Mouse (Mus musculus) natural killer cell, adult 2 months (primary cell): ENCODE measurements around the gene Trpt1.
A peak's percentile ranks its signal among the peaks of the same experiment; 100 is the strongest.
"Not testable (repeated sequence)": the region's sequence is repeated elsewhere in the genome, so short reads cannot be mapped to it uniquely, and the experiment has no call there.

Experiments
- DNase-seq, 2 experiments: peaks; one replicate each; pipeline ENCODE4 v3.0.0; 2022; ENCODE audit warnings: low spot score in 2 of 2

Trpt1 gene

DNA sequence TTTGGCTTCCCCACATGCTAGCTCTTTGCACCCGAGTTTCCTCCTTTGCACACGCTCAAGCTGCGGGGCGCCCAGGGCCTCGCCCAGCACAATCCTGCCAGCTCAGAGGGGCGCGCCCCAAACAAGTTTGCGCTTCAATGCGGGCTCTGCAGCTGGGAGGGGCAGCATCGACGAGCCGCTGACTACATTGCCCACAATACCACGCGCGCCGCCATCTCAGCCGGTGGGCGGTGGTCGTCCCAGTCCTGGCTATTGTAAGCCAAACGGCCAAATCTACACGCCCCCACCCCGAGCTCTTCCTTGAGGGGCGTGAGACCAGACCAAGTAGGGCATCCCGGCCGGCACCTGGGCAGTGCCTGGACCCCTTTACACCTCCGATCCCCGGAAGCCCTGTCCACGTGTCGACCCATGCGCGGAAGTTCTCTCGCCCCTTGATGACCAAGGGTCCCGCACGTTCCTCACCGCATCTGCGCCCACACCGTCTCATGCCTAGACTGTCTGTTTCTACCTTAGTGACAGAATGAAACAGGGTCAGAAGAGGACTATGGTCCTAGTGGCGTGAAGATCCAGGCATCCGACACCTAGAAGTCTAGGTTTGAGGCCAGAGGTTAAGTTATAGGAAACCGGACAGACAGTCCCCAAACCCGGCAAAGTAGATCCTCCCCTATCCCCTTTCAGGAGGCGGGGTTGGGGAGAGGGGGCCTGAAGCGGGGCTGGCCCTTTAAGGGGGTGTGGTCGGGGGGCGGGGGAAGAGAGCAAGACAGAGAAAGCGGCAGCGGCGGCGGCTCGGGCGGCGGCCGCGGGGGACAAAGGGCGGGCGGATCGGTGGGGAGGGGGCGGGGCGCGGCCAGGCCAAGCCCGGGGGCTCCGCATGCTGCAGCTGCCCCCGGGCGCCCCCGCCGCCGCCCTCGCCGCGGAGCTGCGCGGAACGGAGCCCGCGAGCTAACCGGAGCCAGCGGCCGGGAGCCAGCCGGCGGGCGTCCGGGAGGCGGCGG, 21.4 kb upstream of the Trpt1 start, which contains the start of gene Ppp1r14b:
Gene Ppp1r14b (plus strand): TSS at position 758 of the 995 bp plus-strand sequence.
- peak; percentile 55 to 75 for DNase-seq

DNA sequence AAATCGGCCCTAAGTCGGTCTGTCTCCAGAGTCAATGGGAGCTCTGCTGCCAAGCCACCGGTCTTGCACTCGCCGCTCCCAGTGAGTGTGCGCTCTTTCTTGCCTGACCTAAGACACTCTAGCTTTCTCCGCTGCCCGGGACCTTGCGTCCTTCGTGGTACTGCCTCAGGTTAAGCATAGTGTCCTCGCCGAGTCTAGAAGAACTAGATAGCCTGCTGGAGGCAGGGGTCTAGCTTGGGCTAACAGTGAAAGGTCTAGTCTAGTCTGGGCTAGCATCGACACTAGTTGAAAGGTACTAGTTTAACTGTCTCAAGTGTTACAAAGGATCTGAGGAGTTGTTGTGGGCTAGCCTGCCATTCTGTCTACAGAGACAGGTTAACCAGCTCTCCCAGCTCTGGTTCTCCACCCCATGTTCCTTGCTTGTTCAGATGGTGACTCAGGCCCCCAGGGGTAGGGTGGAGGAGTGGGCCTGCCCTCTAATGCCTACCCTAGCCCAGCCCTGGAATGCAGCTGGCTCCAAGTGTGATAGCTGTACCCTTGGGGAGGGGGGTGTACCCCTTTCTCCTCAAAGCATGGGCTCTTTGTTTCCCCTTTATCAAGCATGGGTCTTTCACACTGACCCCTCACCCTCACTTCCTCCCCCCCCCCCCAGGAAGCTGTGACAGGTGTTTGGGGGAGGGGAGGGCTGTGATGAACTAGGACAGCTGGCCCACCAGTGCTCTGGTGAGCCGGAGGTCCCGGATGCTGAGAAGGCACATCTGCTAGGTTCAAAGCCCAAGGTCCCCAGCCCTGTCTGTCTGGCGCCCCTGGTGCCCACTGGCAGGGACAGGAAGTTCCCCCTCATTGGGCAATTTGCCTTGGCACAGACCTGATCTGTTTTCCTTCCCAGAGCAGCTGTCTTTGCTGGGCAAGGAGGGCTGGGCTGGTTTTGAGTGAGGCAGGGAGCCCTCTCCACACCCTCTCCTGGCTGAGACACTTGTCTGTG, 20.1 kb upstream of the Trpt1 start, which contains the start of gene Plcb3:
Gene Plcb3 (minus strand): TSS at position 934 of the 985 bp plus-strand sequence.
- peak; percentile 41 to 56 for DNase-seq

DNA sequence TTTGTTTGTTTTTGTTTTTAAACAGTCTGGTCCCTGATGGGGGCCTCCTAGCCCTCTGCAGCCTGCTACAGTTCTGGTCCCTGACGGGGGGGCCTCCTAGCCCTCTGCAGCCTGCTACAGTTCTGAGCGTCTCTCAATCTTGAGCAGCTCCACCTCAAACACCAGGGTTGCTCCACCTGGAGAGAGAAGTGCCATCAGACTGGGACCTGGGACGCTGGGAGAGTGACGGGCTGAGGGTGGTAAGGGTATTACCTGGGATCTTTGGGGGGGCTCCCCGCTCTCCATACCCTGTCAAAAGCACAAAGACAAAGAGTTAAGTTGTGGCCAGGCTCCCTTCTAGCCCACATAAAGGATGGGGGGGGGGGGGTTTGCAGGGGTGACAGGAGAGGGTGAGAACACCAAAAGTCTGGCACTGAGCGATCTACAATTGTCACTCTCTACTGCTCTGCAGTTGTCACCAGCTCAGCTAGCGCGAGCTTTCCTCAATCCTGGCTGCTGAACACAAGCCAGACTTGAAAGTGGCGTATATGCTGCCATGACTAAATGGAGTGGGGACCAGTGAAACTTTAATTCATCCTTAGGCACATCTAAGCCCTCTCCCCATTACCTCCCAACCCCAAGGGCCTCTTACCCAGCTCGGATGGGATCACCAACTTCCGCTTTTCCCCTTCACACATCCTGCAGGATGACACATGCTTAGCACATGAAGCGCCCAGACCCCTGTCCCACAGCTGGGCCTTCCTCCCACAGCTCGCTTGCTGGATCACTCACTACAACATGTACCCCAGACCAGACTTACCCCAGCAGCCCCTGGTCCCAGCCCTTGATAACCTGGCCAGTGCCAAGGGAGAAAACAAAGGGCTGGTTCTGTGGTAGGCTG, 17.9 kb upstream of the Trpt1 start:
- no peak for DNase-seq

DNA sequence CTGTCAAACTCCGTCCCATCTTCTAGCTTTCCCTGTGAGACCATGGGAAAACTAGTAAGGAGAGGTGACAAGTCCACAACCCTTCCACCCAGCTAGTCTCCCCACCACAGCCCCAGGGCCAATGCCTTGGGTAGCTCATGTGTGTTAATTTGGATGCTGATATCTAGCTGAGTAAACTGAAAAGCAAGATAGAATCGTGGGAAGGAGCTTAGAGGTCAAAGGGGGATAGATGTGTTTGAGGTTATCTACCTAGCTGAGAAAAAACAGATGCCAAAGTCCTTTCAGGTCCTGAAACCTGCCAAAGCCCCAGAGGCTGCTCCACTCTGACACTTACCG, 17.3 kb upstream of the Trpt1 start:
- DNase-seq = no peak

DNA sequence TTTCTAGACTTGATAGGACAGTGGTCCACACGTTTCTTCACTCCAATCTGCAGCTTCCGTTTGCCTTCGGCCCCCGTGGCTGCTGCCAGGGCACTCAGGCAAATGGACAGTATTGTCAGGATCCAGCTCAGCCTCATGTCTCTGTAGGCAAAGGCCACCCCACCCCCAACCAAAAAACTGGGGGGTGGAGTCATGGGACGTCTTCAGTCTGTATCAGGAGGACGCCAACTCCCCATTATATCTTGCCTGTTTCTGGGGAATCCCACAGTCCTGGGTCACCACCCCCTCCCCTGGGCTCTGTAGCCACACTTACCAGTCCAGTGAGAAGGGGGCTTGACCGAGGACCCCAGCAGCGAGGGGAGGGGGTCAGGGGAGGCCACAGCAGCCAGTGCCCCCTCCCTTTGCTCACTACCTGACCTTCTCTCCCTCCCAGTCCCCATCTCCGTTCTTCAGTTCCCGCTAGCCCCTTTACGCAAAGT, 16.9 kb upstream of the Trpt1 start:
- DNase-seq = no peak

DNA sequence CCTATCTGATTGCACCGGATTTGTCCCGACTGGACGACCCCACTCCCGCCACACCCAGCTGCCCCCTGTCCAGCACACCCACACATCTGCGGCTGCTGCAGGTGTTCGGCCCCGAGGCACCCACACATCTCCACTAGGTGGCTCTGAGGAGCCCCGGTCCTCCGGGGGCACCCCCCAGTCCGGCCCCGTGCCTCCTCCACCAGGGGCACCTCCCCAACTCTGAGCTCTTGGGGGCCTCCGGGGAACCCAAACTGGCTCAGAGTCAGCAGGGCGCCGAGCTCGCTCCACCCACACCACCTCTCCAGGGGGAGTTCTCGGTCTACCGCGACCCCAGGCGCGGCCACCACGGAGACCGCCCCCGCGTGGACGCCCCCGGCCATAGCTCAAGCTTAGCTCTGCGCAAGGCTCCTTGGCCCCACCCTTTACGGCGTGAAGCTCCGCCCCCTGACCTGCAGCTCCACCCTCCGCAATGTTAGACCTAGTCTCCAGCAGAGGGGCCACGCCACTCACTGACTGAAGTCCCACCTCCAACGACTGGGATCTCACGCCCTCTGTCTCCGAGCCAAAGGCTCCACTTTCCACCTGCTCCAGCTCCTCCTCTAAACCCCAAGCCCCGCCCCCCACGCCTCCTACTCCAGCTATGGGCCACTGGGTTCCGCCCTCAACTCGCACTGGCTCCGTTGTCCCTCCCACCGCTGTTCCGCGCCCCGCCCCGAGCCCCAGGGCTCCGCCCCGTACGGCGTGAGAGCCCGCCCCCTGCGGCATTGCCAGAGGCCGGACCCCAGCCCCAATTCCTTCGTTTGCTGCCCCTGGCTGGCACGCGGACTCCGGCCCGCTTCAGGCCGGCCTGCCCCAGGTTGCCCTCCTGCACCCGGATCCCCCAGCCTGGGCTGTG, 16.2 kb upstream of the Trpt1 start:
- DNase-seq = peak; percentile 100

DNA sequence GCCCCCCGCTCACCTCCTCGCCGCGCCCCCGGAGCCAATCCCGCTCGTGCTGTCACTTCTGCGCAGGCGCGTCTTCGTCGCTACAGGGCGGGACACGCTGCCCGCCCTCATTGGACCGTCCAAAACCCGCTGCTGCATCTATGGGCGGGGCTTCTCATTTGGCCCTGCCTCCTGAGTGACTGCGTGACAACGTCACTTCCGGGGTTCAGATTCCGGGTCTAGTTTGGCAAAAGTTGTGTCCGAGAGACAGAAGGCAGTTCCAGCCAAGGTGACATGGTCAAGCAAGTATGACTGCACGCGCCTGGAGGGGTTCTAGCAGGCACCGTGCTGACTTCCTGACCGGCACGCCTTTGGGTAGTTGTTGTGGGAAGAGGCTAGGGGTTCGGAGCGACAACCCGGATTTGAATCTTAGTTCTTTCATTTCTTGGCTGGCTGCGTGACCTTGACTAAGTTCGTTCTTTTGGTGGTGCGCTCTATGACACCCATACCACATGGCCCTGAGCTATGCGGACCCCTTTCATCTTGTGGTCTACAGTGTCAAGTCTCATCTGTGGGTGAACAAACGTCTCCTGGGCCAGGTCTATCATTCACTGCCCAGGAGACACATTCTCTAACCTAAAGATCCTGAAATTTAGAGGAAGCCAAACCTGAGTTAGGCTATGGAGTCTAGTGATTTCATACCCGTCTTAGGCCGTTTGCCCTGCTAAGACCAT, 15.4 kb upstream of the Trpt1 start, which contains the start of gene Fkbp2:
Gene Fkbp2 (minus strand): TSS at position 121 of the 713 bp plus-strand sequence.
- peak; percentile 99 for DNase-seq

DNA sequence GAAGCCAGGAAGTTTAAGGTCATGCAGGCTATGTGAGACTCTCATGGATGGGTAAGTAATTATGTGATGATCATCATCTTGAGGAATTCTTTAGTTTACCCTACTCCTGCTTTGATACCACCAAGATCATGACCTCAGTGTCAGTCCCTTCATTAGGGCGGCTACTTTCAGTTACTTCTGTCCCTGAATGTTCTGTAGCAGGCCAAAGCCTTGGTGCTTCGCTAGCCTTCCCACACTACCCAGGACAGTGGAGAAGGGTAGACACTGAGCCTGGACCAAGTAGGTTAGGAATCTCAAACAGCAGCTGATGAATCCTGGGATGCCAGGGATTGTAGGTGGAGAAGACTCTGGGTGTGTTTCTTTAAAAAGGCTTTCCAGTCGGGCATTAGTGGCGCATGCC, 14.5 kb upstream of the Trpt1 start:
- DNase-seq = no peak

DNA sequence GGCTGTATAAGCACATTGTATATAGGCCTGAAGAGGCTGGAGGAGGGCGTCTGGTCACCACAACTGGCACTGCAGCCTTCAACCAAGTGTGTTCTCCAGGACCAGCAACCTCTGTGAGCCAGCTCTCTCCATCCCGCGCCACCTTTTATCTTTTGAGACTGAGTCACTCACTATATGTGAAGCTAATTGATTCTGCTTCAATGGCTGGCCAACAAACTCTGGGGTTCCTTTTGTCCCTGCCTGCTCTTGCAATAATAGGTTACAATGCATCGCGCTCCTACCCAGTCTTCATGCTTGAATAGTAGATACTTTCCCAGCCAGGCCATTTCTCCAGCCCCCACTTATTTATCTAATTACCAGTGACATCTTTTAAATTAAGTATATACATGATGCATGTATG, 12.3 kb upstream of the Trpt1 start:
- no peak for DNase-seq

DNA sequence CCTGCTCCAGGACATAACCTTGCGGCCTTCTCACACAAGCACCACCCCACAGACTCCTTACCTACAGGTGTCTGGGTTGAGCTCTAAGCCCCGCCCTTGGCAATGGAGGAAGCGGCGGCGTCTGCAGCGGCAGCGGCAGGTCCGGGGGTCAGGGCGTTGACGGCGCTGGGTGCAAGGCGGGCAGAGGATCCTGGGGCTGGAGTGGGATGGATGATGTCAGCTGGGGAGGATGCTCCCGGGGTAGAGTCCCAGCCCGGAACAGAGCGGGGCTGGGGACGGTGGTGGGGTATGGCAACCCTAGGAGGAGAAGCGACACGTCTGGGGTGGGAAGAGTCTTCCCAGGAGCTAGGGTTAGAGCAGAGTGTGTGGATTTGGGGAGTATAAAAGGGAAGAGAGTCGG, 10.6 kb upstream of the Trpt1 start:
- no peak for DNase-seq

DNA sequence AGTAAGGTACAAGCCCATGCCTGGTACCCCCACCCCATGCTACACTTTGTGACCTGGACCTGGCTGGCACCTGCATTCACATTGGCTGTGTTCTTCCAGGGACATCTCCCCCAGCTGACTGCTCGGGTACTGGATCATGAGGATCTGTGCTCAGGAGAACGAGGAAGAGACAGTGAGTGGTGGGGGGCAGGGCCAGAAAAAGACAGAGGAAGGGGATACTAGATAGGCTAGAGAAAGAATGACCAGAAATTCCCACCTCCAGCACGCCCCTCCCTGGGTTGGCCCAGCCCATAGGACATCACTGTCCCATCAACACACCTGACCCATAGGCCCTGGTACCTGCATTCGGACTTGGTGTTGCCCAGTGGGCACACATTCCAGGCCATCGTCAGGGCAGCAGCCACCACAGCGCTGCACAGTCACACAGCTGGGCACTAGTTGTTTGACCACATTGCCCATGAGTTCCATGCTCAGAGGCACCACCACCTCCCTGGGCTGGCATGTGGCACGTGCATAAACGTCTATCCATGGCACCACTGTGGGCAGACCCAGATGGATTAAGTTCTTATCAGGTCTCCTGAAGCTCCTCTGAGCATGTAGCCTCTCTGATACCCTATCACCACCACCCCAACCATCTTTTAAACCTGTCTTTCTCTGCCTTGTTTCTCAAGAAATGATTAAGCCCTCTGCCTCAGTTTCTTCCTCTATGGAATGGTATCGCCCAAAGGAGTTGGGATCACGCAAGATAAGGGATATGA, 9.8 kb upstream of the Trpt1 start:
- no peak for DNase-seq

DNA sequence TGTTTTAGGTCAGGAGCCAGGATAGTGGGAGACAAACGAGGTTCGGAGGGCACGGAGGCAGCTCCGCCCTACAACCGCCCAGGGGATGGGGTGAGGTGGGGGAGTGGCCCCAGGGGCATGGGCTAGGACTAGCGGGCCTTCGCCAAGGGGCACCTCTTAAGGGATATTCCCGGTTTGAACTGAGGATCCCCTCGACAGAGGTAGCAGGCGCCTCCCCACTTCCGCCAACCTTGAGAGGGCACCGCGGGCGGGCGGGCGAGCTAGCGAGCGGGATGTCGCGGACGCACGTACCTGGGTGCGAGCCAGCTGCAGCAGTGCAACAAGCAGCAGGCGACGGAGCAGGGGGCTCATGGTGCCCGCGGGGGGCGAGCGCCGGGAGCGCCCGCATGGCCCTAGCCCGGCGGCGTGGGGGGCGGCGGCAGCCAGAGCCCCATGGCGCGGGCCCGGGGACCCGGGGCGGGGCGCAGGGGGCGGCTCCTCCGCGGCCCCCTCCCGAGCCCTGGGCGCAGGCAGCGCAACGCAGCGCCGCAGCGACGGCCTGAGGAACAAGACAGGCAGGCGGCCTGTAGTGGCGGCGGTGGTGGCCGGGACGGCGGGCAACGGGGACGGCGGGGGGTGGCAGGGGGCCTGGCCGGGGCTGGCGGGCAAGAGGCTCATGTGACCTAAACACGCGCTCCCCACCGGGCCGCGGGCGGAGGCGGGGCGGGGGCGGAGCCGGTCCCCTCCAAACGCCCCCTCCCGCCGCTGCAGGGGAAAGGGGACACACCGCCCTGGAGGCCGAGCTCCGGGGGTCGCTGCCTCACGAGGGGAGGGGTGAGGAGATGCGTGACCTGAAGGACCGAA, 8.6 kb upstream of the Trpt1 start, which contains the start of gene Vegfb:
Gene Vegfb (minus strand): TSS at position 591 of the 843 bp plus-strand sequence.
- DNase-seq = peak; percentile 35 to 42

DNA sequence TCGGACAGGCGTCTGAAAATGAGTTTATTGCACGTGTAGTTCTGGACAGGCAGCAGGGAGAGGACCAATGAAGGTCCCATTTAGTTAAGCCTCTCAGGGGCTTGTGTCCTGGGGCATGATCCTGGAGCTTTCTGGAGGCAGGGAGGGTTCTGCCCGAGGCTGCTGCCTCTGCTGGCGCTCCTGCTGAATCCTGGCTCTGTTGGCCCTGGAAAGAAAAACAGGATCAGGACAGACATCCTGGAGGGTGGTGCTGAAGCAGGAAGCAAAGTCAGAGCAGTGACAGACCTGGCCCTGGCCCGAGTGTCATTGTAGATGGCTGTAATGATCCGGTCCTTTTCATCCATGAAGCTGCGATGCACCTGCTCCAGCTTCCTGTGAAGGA, 8.0 kb upstream of the Trpt1 start:
- no peak for DNase-seq

DNA sequence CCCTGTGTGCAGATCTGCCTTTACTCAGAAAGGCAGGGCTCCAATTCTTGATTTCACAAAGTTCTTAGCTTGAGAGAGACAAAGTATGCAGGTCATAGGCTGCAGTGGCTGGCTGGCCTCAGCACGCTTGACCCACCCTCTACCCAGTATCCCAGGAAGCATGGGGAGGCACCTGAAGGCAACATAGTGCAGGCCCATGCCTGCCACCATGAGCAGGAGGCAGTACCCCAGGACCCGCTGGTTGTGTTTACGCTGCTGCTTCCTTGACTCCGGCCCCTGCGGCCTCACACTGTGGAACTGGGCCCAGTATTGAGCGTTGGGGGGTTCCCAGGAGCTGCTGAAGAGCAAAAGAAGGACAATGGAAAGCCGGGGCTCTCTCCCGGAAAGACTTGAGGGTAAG, 6.7 kb upstream of the Trpt1 start:
- no peak for DNase-seq

DNA sequence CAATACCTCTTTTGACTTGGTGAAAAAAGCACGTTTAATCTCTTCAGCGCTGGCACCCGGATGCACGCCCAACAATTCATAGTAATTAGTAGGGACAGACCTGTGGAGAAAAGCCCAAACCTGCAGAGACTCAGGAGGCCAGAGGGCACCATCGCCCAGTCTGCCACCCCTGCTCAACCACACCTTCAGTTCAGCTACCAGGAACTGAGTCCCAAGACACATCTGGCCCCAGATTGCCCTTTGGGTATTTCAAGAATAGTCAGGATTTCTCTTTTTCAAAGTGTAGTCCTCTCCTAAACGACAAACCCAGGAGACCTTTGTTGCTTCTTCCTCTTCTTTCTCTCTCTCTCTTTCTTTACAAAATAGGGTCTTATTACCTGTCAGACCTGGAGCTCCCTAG, 5.2 kb upstream of the Trpt1 start:
- no peak for DNase-seq

DNA sequence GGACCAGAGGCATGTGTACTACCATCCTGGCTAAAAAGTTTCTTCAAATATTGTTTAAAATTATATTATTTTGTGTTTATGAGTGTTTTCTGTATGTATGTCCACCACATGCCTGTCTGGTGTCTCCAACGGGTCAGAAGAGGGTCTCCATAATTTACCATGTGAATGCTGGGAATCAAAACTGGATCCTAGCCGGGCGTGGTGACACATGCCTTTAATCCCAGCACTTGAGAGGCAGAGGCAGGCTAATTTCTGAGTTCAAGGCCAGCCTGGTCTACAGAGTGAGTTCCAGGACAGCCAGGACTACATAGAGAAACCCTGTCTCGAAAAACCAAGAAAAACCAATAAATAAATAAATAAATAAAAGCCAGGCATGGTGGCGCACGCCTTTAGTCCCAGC, 4.8 kb upstream of the Trpt1 start:
- not testable (repeated sequence) for DNase-seq

DNA sequence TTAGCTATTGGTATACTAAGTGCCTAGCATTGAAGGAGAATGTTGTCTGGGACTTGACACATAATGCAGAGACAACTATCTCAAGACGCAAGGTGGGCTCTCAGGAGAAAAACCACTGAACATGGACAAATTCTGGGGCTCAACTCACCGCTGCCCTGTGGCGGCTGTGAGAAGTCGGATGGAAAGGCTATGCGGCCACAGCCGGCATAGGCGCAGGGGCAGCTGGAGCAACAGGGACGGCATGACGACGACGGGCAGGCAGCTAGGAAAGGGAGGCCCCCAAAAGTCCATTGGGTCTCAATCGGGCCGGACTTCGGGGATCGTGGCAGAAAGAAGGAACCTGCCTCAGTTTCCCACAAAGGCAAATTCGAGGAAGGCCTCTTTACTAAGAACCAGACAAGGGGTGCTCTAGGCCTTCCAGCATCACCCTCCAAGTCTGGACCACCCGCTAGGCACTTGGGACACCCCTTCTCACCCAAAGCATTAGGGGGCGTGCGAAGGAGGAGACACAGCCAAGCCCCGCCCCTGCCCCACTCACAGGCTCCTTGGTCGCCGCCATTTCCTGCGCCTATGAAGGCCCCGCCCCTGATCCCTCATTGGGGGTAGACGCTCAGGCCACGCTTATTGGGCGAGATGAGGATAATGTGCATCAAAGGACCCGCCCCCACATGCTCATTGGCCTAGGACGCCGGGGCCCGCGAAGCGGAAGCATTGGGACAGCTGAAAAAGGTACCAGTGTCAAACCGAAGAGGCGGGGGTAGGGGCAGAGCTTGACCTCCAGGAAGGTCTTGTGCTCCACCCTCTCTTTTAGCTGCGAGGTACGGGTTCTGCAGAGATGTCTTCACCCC, 3.7 kb upstream of the Trpt1 start, which contains the start of gene Dnajc4:
Gene Dnajc4 (minus strand): TSS at position 562 of the 848 bp plus-strand sequence.
- peak; percentile 96 to 97 for DNase-seq
